Mouse (Mus musculus) NIH3T3 (cell line): Measurements from ENCODE around the gene Fzd1.
A peak's percentile ranks its signal among the peaks of the same experiment; 100 is the strongest.

ENCODE experiments used
- DNase-seq: peaks from one replicate; pipeline ENCODE4 v3.0.0-alpha.2; 2012; ENCODE audit warnings: low read depth

Fzd1 gene

GRCm38 (mm10) chr5:4757902-4758301, at the start of gene Fzd1:
TSS of gene Fzd1 (minus strand) at chr5:4758035.
- DNase-seq: peak; percentile 97

GRCm38 (mm10) chr5:4805228-4805627, 47.4 kb upstream of the Fzd1 start:
- no peak for DNase-seq

DNA sequence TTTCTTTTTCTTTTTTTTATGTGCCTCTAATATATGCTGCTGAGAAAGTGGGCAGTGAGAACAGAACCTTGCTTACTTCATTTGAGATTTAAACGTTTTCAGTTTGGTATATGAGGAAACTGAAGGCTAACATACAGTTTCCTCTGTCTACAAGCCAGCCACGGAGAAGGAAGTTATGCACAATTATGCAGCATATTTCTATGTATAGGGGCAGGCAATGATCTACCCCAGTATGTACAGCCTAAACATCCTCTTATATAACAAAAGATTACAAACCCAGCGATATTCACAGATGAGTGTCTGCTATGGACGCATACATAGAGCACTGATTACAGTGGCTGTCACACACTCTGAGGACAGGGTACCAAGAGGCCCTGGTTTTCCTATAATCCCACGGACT, 45.9 kb upstream of the Fzd1 start:
- no peak for DNase-seq

DNA sequence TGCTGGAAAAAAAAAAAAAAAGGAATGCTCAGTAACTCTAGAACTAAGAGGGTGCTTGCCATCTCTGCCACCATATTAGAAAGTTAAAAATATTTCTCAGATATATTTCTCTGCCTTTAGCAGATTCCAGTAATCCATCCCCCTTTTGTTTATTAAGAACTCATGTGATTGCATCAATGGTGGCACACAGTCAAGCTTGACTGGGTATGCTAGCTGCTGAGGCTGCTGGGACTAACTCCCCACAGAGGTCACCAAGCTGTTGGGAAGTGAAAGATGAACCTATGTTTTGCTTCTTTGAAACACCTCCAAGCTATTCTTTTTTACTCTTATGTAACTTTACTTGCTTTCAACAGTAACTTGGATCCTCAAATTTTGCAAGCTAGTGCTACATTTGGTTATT, 44.1 kb upstream of the Fzd1 start:
- DNase-seq: peak; percentile 76

DNA sequence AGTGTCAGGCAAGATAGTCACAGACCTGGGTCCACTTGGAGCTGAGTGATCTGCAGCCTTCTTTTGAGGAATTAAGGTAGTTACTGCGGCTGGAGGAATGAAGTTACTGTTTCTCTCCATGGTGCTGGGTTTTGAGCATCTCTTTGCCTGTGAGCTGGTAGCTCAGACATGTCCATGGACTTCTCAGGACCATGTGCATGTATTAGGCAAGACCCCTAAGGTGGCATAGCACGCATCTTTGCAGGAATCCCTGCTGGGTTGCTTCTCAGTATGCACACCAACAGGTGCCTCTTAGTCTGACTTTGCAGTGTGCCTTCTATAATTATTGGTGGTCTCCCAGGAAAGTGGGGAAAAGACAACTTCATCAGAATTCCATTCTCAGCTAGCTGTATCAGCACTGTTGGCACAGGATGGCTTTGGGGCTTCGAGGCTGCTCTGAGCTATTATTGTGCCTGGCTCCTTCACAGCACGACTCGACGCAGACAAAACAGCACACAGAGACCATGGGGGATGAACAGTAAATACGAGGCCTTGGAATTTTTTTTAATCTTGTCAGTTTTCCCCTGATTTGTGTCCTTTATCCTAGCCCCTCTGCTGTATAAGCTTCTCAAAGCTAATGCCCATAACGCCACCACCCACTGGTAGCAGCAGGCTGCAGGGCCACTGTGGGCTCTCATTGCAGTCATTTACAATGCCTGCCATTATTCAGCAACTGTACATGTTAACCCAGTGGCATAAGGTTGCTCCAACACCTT, 43.4 kb upstream of the Fzd1 start:
- DNase-seq: no peak

- DNase-seq: peak; percentile 24
Observed at GRCm38 (mm10) chr5:4791219-4791618, 33.4 kb upstream of the Fzd1 start.

- no peak for DNase-seq
Observed at GRCm38 (mm10) chr5:4790265-4790664, 32.4 kb upstream of the Fzd1 start.

DNA sequence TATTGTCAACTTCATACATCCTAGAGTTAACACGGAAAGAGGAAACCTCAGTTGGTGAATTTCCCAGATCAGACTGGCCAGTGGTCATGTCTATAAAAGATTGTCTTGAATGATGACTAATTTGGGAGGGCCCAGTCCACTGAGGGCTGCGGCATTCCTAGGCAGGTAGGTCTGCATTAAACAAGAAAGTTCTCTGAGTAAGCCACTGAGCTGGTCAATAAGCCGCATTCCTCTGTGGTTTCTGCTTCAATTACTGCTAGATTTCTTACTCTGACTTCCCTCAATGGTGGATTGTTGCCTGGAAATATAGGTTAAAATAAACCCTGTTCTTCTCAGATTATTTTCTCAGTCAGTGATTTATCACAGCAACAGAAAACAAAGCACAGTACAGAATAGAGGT, 30.6 kb upstream of the Fzd1 start:
- peak; percentile 73 for DNase-seq

DNA sequence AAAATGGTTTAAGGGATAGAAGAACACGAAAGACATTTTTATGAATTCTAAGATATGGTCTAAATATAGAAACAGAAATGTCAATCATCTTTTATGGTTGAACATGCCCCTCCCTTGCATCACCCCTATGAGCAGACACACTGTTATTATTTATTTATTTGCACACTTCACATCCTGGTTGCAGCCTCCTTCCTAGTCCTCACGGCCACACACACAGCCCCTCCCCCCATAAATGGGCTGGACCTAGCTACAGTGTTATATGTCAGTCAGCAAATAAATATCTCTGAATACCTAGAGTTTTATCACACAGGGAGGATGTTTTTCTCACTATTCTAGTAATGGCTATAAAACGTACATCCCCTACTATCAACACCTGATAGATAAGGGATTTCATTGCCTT, 29.0 kb upstream of the Fzd1 start:
- DNase-seq: no peak

DNA sequence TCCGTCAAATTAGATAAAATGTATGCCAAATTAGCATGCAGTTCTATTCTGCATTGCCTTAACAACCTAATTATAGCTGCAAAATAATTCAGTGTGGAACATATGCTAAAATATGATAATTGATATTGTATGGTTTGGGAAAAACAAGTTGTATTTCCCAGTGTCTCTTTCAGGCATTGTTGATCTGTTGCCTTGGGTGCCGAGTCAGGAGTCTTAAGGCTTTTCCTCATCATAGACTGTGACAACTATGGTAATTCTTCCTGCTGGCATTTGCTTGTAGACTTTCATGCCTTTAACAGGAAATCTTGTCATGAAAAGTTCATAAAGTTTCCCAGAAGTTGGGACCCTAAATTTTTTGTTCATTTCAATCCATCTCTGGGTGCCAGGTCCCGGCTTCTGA, 20.4 kb upstream of the Fzd1 start:
- DNase-seq: no peak

- DNase-seq: no peak
Observed at GRCm38 (mm10) chr5:4776495-4776894, 18.7 kb upstream of the Fzd1 start.

DNA sequence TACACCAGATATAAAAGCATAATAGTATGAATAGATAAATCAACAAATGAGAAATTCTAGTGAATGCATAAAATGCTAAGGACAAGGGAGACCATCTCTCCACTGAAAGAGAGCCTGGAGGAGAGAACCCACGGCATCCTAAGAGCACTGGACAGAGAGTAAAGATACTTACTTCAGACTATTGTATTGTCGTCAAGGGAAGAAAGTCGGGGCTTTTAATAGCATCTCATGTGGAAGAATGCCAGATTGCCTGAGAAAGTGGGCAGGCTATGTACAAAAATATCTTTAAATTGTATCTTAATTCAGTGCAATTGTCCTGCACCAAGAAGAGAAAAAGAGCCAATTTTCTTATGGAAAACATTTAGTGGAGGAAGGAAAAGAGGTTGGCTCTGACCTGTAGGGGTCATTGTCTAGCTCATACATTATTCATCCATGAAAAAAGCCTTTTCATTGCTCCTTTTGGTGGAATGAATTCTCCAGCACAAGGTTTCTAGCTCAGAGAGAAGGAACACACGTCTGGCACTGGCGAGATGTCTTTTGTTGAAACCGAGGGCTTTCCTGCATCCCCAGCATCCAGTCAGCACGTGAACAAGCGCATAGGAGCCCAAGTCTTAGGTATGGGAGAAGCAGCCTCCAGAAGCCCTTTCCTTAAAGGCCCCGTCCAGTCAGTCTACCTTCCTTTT, 15.4 kb upstream of the Fzd1 start:
- DNase-seq: no peak

DNA sequence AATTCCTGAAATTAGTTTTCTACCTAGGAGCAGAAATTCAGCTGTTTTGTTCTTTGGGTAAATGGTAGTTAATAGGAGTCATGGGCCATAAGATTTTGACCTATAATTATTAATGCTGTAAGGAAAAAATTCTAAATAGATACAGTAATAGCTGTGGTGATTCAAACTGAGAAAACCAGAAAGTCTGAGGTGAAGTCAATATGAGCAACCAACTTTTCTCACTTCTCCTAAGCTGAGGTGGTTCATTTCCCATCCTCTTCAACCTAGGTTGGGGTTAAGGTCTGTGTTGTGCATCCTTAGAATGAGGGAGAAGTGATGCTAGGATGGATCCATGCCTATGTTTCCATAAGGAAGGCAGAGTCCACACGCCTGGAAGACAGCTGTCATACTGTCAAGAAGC, 12.8 kb upstream of the Fzd1 start:
- DNase-seq: no peak

GRCm38 (mm10) chr5:4767896-4768295, 10.1 kb upstream of the Fzd1 start:
- DNase-seq: no peak

- no peak for DNase-seq
Observed at GRCm38 (mm10) chr5:4766719-4767118, 8.9 kb upstream of the Fzd1 start.

DNA sequence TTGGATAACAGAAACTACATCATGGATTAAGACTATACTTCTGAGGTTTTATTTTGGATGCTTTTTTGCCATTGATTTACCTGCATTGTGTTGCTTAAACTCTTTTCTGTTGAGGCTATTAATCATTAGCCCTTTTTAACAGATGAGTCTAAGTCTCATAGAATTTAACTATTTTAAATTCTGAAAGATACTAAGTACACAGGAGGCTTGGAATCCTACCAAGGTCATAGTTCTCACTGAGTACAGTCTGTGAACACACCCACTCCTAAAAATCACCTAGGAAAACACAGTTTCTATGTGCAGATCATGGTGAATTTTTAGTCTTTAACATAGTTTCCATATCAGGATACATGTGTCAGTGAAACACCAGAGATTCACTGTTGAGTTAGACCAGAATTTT, 4.1 kb upstream of the Fzd1 start:
- DNase-seq: no peak

GRCm38 (mm10) chr5:4758331-4759080, 671 bp upstream of the Fzd1 start:
- peak; percentile 37 for DNase-seq

- peak; percentile 84 for DNase-seq
Observed at GRCm38 (mm10) chr5:4756871-4757711, 744 bp downstream of the Fzd1 start.

GRCm38 (mm10) chr5:4756001-4756681, 1.7 kb downstream of the Fzd1 start:
- peak; percentile 22 for DNase-seq

DNA sequence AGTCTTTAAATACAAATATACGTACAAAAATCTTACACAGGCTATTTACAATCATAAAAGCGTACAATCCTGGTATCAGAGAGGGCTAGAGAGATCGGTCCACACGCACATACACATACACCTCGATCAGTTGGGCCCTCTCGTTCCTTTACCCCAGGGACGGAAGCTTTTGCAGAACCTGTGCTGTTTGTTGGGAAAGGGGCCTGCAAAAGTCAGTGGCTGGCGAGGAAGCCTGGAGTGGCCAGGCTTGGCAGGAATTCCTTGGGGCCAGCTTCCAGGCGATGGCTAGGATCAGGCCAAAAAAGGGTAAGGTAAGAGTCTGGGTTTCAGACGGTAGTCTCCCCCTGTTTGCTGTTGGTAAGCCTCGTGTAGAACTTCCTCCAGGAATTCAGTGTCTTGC, 2.5 kb downstream of the Fzd1 start:
- no peak for DNase-seq

DNA sequence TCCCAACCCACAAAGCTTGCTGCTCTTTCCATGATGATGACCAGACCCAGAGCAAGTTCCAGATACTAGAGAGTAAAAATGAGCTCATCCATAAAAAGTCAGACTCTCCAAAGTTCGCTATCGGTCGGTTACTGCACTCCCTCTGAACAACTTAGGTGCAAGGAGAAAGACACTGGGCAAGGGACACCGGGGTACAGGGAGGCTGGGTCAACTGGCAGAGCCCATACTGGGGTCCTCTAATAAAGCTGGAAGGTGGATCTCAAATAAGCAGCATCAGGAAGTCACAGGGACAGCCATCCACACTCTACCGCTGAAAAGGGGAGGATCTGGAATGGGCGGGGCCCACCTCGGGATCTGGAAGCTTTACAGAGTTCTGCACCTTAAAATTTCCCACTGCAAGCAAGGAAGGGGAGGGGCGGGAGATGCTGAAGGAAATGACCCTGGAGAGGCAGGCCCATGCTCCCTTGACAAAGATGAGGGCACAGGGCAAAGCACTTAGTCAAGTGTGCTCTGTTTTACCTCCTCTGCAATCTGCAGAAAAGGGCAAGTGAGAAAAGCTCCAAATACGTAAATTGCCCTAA, 3.0 kb downstream of the Fzd1 start:
- no peak for DNase-seq
